Mouse (Mus musculus) thymus, adult 2 months (tissue): ENCODE measurements around the gene Zc3h7b.

Experiments
- CTCF ChIP-seq: fragments of 200-500 bp; IDR thresholded peaks from 2 replicates; pipeline ENCODE4 v1.5.1; 2012; ENCODE audit warnings: mild to moderate bottlenecking, control low read depth, low read length, moderate library complexity, borderline replicate concordance; ENCODE audit not compliant: control insufficient read depth, poor library complexity, insufficient read depth; ENCODE audit errors: extremely low read depth
- POLR2A ChIP-seq: fragments of 200-500 bp; IDR thresholded peaks from 2 replicates; pipeline ENCODE4 v1.6.1; 2012; ENCODE audit warnings: mild to moderate bottlenecking, low read length, control low read depth, moderate library complexity; ENCODE audit not compliant: control insufficient read depth, poor library complexity, insufficient read depth; ENCODE audit errors: extremely low read depth

DNA sequence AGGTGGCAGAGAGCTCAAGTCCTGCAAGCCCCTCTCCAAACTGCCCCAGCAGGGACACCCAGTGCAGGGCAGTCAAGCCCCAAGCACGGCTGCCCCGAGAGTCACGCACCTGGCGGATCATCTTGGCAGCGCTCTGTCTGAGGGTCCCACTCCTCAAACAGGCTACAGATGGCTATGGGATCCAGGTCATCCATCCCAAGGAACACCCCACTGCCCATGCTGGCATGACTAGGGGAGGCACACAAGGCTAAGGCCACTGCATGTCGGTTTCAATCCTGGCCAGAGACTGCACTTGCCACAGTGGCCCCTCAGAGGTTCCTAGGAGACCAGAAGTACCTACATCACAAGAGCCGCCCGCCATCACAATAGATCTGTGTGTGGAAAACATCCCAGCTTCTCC, 18.9 kb upstream of the Zc3h7b start:
- TF ChIP-seq CTCF (no peak), POLR2A (no peak)
